Comparison of ENCODE assay signal across 10 mouse cellular contexts in genomic region chr5:142794161-142794560, GRCm38 (mm10). TPM values are rescaled to one million over a fixed set of nuclear protein-coding genes. Genes with fewer than 3 reads are reported as not detected.
DNase-seq lines count a peak whose midpoint lies in the region; ATAC-seq and TF ChIP-seq lines count a peak whose summit lies in the region.
"Had no signal": no experiment of that assay in that cellular context is flagged by ENCODE, and none has a peak within 500 bp of the region (broad histone marks: within the 10 kb centered on the region; RNA-seq: fewer than 3 reads in every experiment).

No protein-coding gene starts in this region.

- H3K27me3 ChIP-seq in stomach, postnatal 0 days (ENCODE audit: control insufficient read depth, insufficient read depth, low read length) = no peaks in the 10 kb centered on the region
- H3K27me3 ChIP-seq: midbrain, embryonic 12.5 days had no signal

- 0% methylated on average over 2 of the region's 2 CpGs for WGBS in bone marrow, adult 2 months
- 79% methylated on average over 2 of the region's 2 CpGs for WGBS in stomach, postnatal 0 days

- peak overlapping the region; percentile 46; the same call in 1 of the 2 replicates for H3K27ac ChIP-seq in layer of hippocampus, adult 2 months
- H3K27ac ChIP-seq in bone marrow, adult 2 months (ENCODE audit: control insufficient read depth, insufficient read depth, low read depth, low read length, poor library complexity) = peak overlapping the region; percentile 98
- no peak overlapping the region for H3K27ac ChIP-seq in stomach, postnatal 0 days (replicated peaks)
- H3K27ac ChIP-seq: midbrain, embryonic 12.5 days had no signal

- H3K4me1 ChIP-seq in bone marrow, adult 2 months (ENCODE audit: control insufficient read depth, insufficient read depth, low read length) = peaks cover 8% of the 10 kb centered on the region
- 0 out of 2 replicates have a peak, but pooled peaks cover 5% of the 10 kb centered on the region for H3K4me1 ChIP-seq in stomach, postnatal 0 days (replicated peaks; ENCODE audit: control insufficient read depth, insufficient read depth)

- H3K4me2 ChIP-seq in stomach, postnatal 0 days (replicated peaks; ENCODE audit: low read depth) = no peak overlapping the region
- H3K4me2 ChIP-seq: midbrain, embryonic 12.5 days had no signal

- no peak for TF ChIP-seq POLR2A in bone marrow, adult 2 months (IDR thresholded peaks at IDR 0.05; ENCODE audit: borderline replicate concordance, control insufficient read depth, low read depth, low read length)

- H3K4me3 ChIP-seq in layer of hippocampus, adult 2 months = no peak overlapping the region
- H3K4me3 ChIP-seq in bone marrow, adult 2 months (replicated peaks; ENCODE audit: control insufficient read depth, low read depth, low read length) = peak overlapping the region; percentile 93
- H3K4me3 ChIP-seq in stomach, postnatal 0 days (ENCODE audit: low read depth, low read length) = no peak overlapping the region
- H3K4me3 ChIP-seq: midbrain, embryonic 12.5 days had no signal

- peak; percentile 71 for ATAC-seq in inflammation-experienced regulatory T-cells, adult 6 months
- no peak for ATAC-seq in stomach, postnatal 0 days (ENCODE audit: low FRiP score, low TSS enrichment)
- ATAC-seq: intestine, postnatal 0 days had no signal

- no peak for TF ChIP-seq CTCF in layer of hippocampus, adult 2 months (conservative IDR thresholded peaks at IDR 0.05)
- TF ChIP-seq CTCF in bone marrow, adult 2 months (IDR thresholded peaks at IDR 0.05; ENCODE audit: control insufficient read depth, insufficient read depth, low read length) = no peak
- TF ChIP-seq CTCF in stomach, postnatal 0 days (IDR thresholded peaks at IDR 0.05; ENCODE audit: low read depth) = no peak

- H3K36me3 ChIP-seq in stomach, postnatal 0 days (ENCODE audit: control insufficient read depth, insufficient read depth, low read length) = peaks cover 4% of the 10 kb centered on the region; the same call in 1 of the 2 replicates

- no peaks in the 10 kb centered on the region for H3K9me3 ChIP-seq in stomach, postnatal 0 days (ENCODE audit: control insufficient read depth, low read length)
- H3K9me3 ChIP-seq: midbrain, embryonic 12.5 days had no signal

- 0 out of 2 replicates have a peak overlapping the region, but pooled peaks have one; percentile 13 for H3K9ac ChIP-seq in stomach, postnatal 0 days (ENCODE audit: low read length)
- H3K9ac ChIP-seq: midbrain, embryonic 12.5 days had no signal

- TF ChIP-seq EP300 in stomach, postnatal 0 days (optimal IDR thresholded peaks at IDR 0.05) = no peak

- no peak for DNase-seq in layer of hippocampus, adult 2 months (ENCODE audit: low spot score in 2 of 2)
- no peak for DNase-seq in layer of hippocampus, adult 11-12 months (ENCODE audit: low spot score)
- no peak for DNase-seq in stomach, postnatal 0 days (ENCODE audit: low spot score)
- DNase-seq in retina, postnatal 1 day = no peak
- DNase-seq in c-Kit-positive CD71-positive TER-119-positive erythroid progenitor cells, embryonic 14.5 days (ENCODE audit: low spot score) = no peak
- DNase-seq: cerebellum, adult 18-20 months had no signal

RNA-seq across cellular contexts. Expression of gene Tnrc18, which starts 23.3 kb away (rescaled TPM):
- total RNA-seq in layer of hippocampus, adult 2 months (2021) = 100 to 1,000 TPM; 142 to 143 TPM
- 24.3 and 57.5 TPM in 2 replicates for polyA plus RNA-seq in bone marrow, adult 2 months (2011; ENCODE audit: insufficient read depth, insufficient read length, low replicate concordance, missing spikeins)
- 1 to 10 TPM; 1.6 to 4.4 (median 2.9) TPM for polyA plus RNA-seq in inflammation-experienced regulatory T-cells, adult 6 months (2017; shearing (Covaris generic))
- polyA plus RNA-seq in stomach, postnatal 0 days (2015; fragmentation: Nextera tagmentation; extraction: Ambion mirVana) = 12.0 and 12.5 TPM in 2 replicates
